Mouse (Mus musculus): ENCODE measurements around the gene Bzw1. TPM values are rescaled to one million over a fixed set of nuclear protein-coding genes. Genes with fewer than 3 reads are reported as not detected.

Gene Bzw1
- polyA plus RNA-seq, 1 experiment from 2014 or later: 406 TPM

DNA sequence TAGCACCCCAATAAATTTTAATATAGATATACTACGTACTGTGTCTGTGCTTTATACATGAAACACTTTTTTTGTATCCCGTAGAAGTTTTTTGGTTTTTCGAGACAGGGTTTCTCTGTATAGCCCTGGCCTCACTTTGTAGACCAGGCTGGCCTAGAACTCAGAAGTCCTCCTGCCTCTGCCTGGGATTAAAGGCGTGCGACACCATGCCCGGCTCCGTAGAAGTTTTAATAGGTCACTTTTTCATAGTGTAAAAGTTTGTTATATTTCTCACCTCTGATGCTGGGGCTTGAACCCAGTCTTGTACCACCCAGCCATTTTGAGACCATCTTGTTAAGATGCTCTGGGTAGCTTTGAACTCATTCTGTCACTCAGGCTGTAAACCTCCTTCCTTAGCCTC lies 14.6 kb downstream of the Bzw1 start:
- Histone ChIP-seq H3K4me3 (replicated peaks) (no peak overlapping the region), H3K9me3 (no peaks in the 10 kb centered on the region), H3K27me3 (no peaks in the 10 kb centered on the region), H3K27ac (no peak overlapping the region), H3K36me3 (peaks cover 70% of the 10 kb centered on the region), H3K9ac (replicated peaks) (no peak overlapping the region), H3K4me1 (replicated peaks) (no peaks in the 10 kb centered on the region), H3K4me2 (replicated peaks) (no peak overlapping the region)
- 96% methylated on average over 7 of the region's 7 CpGs for WGBS
- 0 out of 2 replicates have a peak, but pooled peaks have one; percentile 34 for ATAC-seq

DNA sequence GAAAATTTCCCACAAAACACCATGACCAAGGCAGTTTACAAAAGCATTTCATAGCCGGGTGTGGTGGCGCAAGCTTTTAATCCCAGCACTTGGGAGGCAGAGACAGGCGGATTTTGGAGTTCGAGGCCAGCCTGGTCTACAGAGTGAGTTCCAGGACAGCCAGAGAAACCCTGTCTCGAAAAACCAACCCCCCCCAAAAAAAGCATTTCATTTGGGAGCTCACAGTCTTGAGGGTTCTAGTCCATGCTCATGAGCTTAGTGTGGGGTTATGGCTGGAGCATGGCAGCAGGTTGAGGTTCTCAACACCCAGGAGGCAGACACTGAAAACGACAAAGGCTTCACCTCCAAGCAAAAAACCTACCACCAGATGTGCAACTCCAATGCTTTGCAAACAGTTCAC lies 15.4 kb downstream of the Bzw1 start:
- no peak overlapping the region for H3K4me2 ChIP-seq (replicated peaks)
- H3K9ac ChIP-seq (replicated peaks): no peak overlapping the region
- no peaks in the 10 kb centered on the region for H3K27me3 ChIP-seq
- ATAC-seq: no peak
- peaks cover 69% of the 10 kb centered on the region for H3K36me3 ChIP-seq
- H3K4me3 ChIP-seq (replicated peaks): no peak overlapping the region
- no peaks in the 10 kb centered on the region for H3K9me3 ChIP-seq
- WGBS: 76% methylated on average over 6 of the region's 6 CpGs
- H3K27ac ChIP-seq: no peak overlapping the region
- no peaks in the 10 kb centered on the region for H3K4me1 ChIP-seq (replicated peaks)

DNA sequence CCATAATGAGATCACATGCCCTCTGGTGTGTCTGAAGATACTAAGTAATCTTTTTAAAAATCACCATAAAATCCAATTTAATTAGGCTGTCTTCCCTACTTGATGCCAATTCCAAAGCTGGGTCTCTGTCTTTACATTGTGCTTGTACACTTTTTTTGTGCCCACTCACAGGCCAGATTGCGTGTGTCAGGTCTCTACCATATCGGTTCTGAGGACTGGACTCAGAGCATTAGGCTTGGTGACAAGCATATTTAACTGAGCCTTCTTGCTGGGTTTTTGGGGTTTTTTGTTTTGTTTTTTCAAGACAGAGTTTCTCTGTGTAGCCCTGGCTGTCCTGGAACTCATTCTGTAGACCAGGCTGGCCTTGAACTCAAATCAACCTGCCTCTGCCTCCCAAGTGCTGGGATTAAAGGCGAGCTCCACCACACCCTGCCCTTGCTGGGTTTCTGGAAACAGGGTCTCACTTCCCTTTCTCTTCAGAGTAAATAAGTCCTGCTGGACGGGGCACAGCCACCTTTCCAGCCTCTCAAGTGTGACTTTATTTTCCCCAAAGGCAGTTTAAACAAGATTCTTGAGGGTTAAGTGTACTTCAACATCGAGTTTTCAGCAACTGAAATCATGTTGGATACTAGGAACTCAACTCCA lies 17.0 kb downstream of the Bzw1 start:
- Histone ChIP-seq H3K9ac (replicated peaks) (no peak overlapping the region), H3K4me1 (replicated peaks) (no peaks in the 10 kb centered on the region)

GRCm38 (mm10) chr1:58410198-58410588 lies 17.5 kb downstream of the Bzw1 start:
- no peak overlapping the region for H3K4me2 ChIP-seq (replicated peaks)
- H3K27ac ChIP-seq: no peak overlapping the region
- ATAC-seq: no peak
- no peak overlapping the region for H3K9ac ChIP-seq (replicated peaks)
- WGBS: 88% methylated on average over 3 of the region's 3 CpGs
- H3K4me3 ChIP-seq (replicated peaks): no peak overlapping the region
- H3K36me3 ChIP-seq: peaks cover 75% of the 10 kb centered on the region
- no peaks in the 10 kb centered on the region for H3K4me1 ChIP-seq (replicated peaks)
- H3K27me3 ChIP-seq: no peaks in the 10 kb centered on the region
- no peaks in the 10 kb centered on the region for H3K9me3 ChIP-seq

More for the DNA sequence above, 17.0 kb downstream of the Bzw1 start:
- no peak overlapping the region for H3K4me3 ChIP-seq (replicated peaks)
- ATAC-seq: no peak
- H3K4me2 ChIP-seq (replicated peaks): no peak overlapping the region
- no peaks in the 10 kb centered on the region for H3K9me3 ChIP-seq
- no peaks in the 10 kb centered on the region for H3K27me3 ChIP-seq
- H3K36me3 ChIP-seq: peaks cover 71% of the 10 kb centered on the region
- WGBS: 86% methylated on average over 5 of the region's 5 CpGs
- H3K27ac ChIP-seq: no peak overlapping the region

DNA sequence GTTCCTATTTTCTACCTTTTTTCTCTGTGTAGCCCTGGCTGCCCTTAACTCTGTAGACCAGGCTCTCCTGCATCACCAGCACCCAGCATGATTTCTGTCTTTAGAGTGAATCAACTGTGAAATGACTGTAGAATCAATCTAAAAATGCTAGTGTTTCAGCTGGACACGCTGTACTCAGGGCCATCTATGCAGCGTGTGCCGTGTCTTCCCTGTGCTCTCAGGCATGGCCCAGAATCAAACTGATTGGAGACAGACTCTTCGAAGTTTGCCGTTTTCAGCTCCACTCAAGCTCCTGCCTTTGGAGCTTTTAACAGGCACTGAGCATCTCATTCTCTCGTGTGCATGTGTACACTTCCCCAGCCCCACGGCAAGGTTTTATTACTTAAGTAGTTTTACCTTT lies 18.1 kb downstream of the Bzw1 start:
- no peak for ATAC-seq
- Histone ChIP-seq H3K4me3 (replicated peaks) (no peak overlapping the region), H3K36me3 (peaks cover 75% of the 10 kb centered on the region), H3K4me1 (replicated peaks) (no peaks in the 10 kb centered on the region), H3K4me2 (replicated peaks) (no peak overlapping the region), H3K27ac (no peak overlapping the region), H3K27me3 (no peaks in the 10 kb centered on the region), H3K9ac (replicated peaks) (no peak overlapping the region), H3K9me3 (no peaks in the 10 kb centered on the region)
- 93% methylated on average over 7 of the region's 7 CpGs for WGBS

- H3K27me3 ChIP-seq: no peaks in the 10 kb centered on the region
- H3K4me3 ChIP-seq (replicated peaks): no peak overlapping the region
- no peak for ATAC-seq
- peaks cover 88% of the 10 kb centered on the region for H3K36me3 ChIP-seq
- 39% methylated on average over 1 of the region's 1 CpGs for WGBS
- H3K4me2 ChIP-seq (replicated peaks): no peak overlapping the region
- H3K9ac ChIP-seq (replicated peaks): no peak overlapping the region
- peaks cover 5% of the 10 kb centered on the region; the same call in 1 of the 2 replicates for H3K4me1 ChIP-seq (replicated peaks)
- H3K9me3 ChIP-seq: no peaks in the 10 kb centered on the region
- no peak overlapping the region for H3K27ac ChIP-seq
Measured at GRCm38 (mm10) chr1:58415442-58415841, 22.7 kb downstream of the Bzw1 start.

DNA sequence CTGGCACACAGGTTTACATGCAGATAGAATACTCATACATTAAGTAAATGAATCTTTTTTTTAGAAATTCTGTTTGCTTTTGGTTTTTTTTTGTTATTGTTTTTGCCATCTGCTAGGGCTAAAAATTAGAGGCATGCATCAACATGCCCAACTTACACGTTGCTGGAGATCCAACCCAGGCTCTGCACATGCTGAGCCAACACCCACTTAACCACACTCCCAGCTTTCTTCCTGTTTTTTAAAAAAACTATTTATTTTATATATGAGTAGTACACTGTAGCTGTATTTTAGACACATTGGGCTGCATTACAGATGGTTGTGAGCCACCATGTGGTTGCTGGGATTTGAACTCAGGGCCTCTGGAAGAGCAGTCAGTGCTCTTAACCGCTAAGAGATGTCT lies 23.4 kb downstream of the Bzw1 start:
- 96% methylated on average over 2 of the region's 2 CpGs for WGBS

GRCm38 (mm10) chr1:58420032-58420431 lies 27.3 kb downstream of the Bzw1 start:
- H3K4me2 ChIP-seq (replicated peaks): no peak overlapping the region
- H3K36me3 ChIP-seq: peaks cover 56% of the 10 kb centered on the region
- WGBS: 87% methylated on average over 10 of the region's 10 CpGs
- H3K4me3 ChIP-seq (replicated peaks): no peak overlapping the region
- no peaks in the 10 kb centered on the region for H3K9me3 ChIP-seq
- peaks cover 31% of the 10 kb centered on the region for H3K4me1 ChIP-seq (replicated peaks)
- no peak for ATAC-seq
- no peaks in the 10 kb centered on the region for H3K27me3 ChIP-seq
- no peak overlapping the region for H3K9ac ChIP-seq (replicated peaks)
- H3K27ac ChIP-seq: no peak overlapping the region

More for the DNA sequence above, 23.4 kb downstream of the Bzw1 start:
- Histone ChIP-seq H3K27me3 (no peaks in the 10 kb centered on the region), H3K9ac (replicated peaks) (no peak overlapping the region), H3K4me2 (replicated peaks) (no peak overlapping the region), H3K27ac (no peak overlapping the region), H3K36me3 (peaks cover 84% of the 10 kb centered on the region), H3K9me3 (no peaks in the 10 kb centered on the region), H3K4me1 (replicated peaks) (peaks cover 8% of the 10 kb centered on the region), H3K4me3 (replicated peaks) (no peak overlapping the region)
- ATAC-seq: no peak

DNA sequence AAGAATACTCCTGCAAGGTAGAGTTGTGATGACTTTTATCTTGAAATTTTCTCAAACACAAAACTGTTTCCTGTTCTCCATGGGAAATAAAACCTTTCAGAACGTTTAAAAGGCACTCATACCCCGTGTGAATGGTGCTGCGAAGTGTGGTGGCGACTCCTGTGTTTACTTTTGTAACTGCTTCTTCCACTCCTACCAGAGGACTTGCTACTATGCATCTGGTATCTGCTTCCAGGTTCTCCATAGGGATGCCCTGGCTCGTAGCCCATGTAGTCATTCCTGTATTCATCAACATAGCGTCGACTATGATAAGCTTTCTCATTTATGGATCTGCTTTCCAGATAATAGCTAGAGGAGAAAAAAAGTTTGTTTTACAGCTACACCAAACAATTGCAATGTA lies 28.3 kb downstream of the Bzw1 start:
- Histone ChIP-seq H3K27me3 (no peaks in the 10 kb centered on the region), H3K9ac (replicated peaks) (no peak overlapping the region), H3K4me3 (replicated peaks) (0 out of 2 replicates have a peak overlapping the region, but pooled peaks have one; percentile 0), H3K4me2 (replicated peaks) (peak overlapping the region; percentile 14), H3K27ac (no peak overlapping the region), H3K9me3 (no peaks in the 10 kb centered on the region), H3K4me1 (replicated peaks) (peaks cover 31% of the 10 kb centered on the region), H3K36me3 (peaks cover 49% of the 10 kb centered on the region)
- no peak for ATAC-seq
- 82% methylated on average over 7 of the region's 7 CpGs for WGBS

GRCm38 (mm10) chr1:58422879-58423278 lies 30.2 kb downstream of the Bzw1 start:
- Histone ChIP-seq H3K27me3 (no peaks in the 10 kb centered on the region), H3K4me2 (replicated peaks) (peak overlapping the region; percentile 78), H3K4me3 (replicated peaks) (peak overlapping the region; percentile 79), H3K36me3 (peaks cover 32% of the 10 kb centered on the region), H3K4me1 (replicated peaks) (peaks cover 31% of the 10 kb centered on the region), H3K9me3 (no peaks in the 10 kb centered on the region), H3K27ac (peak overlapping the region; percentile 97), H3K9ac (replicated peaks) (peak overlapping the region; percentile 93)
- 10% methylated on average over 13 of the region's 13 CpGs for WGBS
- ATAC-seq: peak; percentile 65

- H3K27ac ChIP-seq: peak within 1 kb of the TSS; percentile 97
- peak; percentile 95 for ATAC-seq
Measured at GRCm38 (mm10) chr1:58423371-58424248, 30.9 kb downstream of the Bzw1 start, which contains the start of gene Clk1. Gene Clk1, minus strand, starts transcription at chr1:58424066.

DNA sequence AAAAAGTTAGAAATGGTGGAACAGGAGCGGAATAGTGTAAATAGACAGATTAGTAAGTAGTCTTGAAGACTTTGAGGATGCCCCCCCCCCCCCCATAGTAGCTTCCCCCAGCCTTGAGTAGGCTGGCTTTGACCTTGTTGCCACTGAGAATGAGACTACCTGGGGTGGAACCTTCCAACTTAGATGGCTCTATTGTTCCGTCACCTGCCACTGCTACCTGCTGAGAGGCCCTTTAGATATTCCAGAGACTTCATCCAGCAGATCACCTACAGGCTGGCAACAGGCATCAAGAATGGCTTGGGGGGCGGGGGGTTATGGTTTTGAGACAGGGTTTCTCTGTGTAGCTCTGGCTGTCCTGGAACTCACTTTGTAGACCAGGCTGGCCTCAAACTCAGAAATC lies 31.9 kb downstream of the Bzw1 start:
- Histone ChIP-seq H3K9ac (replicated peaks) (no peak overlapping the region), H3K36me3 (peaks cover 16% of the 10 kb centered on the region), H3K4me1 (replicated peaks) (peaks cover 28% of the 10 kb centered on the region), H3K9me3 (no peaks in the 10 kb centered on the region), H3K4me3 (replicated peaks) (no peak overlapping the region), H3K4me2 (replicated peaks) (no peak overlapping the region), H3K27me3 (no peaks in the 10 kb centered on the region), H3K27ac (no peak overlapping the region)
- 80% methylated on average over 3 of the region's 3 CpGs for WGBS
- ATAC-seq: no peak

More at GRCm38 (mm10) chr1:58423371-58424248, 30.9 kb downstream of the Bzw1 start, which contains the start of gene Clk1:
- H3K9me3 ChIP-seq: no peaks in the 10 kb centered on the region
- WGBS: under 1% methylated on average over 79 of the region's 79 CpGs
- H3K27me3 ChIP-seq: no peaks in the 10 kb centered on the region
- peak within 1 kb of the TSS; percentile 93 for H3K9ac ChIP-seq (replicated peaks)
- H3K4me3 ChIP-seq (replicated peaks): peak within 1 kb of the TSS; percentile 79
- peak within 1 kb of the TSS; percentile 78 for H3K4me2 ChIP-seq (replicated peaks)
- peaks cover 31% of the 10 kb centered on the region for H3K4me1 ChIP-seq (replicated peaks)
- peaks cover 25% of the 10 kb centered on the region for H3K36me3 ChIP-seq

All from midbrain, embryonic 13.5 days (tissue).